Comparison of ENCODE assay signal across 10 mouse cellular contexts in the genomic region with DNA sequence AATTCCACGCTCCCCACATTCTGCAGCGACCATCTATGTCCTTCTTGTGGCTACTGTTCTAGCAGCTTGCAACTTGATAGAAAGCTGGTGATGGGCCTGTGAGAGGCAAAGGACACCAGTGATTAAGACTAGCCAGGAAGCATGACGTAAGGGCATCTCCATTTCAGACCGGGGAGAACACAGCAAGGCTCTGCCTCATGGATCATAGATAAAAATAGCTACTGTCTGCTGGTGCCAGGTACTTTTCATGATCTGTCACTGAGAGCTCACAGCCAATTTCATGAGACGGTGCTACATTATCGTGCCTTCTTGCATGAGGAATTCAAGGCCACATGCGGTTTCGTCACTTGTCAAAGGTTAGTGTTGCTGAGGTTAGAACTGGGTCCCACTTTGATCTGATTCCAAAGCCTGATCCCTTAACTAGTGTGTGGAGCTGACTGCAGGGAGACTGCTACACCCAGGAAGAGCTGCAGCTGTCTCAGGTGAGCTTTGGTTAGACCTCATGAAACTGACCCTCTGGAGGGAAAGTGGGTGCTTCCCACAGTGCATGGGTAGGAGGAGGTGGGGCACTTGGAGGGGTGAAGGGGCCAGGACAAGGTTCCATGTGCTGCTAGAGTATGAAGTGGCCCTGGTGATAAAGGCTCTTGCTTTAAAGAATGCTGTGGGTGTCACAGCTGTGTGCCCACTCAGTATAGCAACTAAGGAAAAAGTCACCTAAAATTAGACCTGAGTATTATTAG.
A peak's percentile ranks its signal among the peaks of the same experiment; 100 is the strongest.
DNase-seq lines count a peak whose midpoint lies in the region; ATAC-seq lines count a peak whose summit lies in the region.
"Had no signal": no experiment of that assay in that cellular context is flagged by ENCODE, and none has a peak within 500 bp of the region (broad histone marks: within the 10 kb centered on the region; RNA-seq: fewer than 3 reads in every experiment).

No protein-coding gene starts in this region.

- 85% methylated on average over 8 of the region's 8 CpGs for WGBS in midbrain, embryonic 14.5 days

- peak; percentile 1 for DNase-seq in cerebellum, adult 8-10 months
- DNase-seq in cerebellum, adult 11 months = no peak
- DNase-seq in NIH3T3 (ENCODE audit: low read depth) = peak; percentile 74
- DNase-seq in gastrocnemius, postnatal 14 days = peak; percentile 44
- peak; percentile 37 for DNase-seq in heart, postnatal 25 days (ENCODE audit: low spot score)
- no peak for DNase-seq in c-Kit-positive CD71-positive TER-119-positive erythroid progenitor cells, embryonic 14.5 days (ENCODE audit: low spot score)
- no peak for DNase-seq in midbrain, embryonic 14.5 days

- H3K4me3 ChIP-seq in midbrain, embryonic 14.5 days (replicated peaks; ENCODE audit: low read depth, low read length) = no peak overlapping the region
- H3K4me3 ChIP-seq: embryonic facial prominence, embryonic 12.5 days; lung, embryonic 15.5 days had no signal

- no peak overlapping the region for H3K9ac ChIP-seq in midbrain, embryonic 14.5 days (replicated peaks; ENCODE audit: low read length)
- H3K9ac ChIP-seq: embryonic facial prominence, embryonic 12.5 days; lung, embryonic 15.5 days had no signal

- intact Hi-C loops in gastrocnemius, postnatal 14 days (cut with DNase I; ENCODE audit: low total_unique reads) = no loop called here
- intact Hi-C loops in heart, postnatal 25 days (cut with DNase I) = no loop called here

- no peaks in the 10 kb centered on the region for H3K4me1 ChIP-seq in midbrain, embryonic 14.5 days (ENCODE audit: control insufficient read depth, insufficient read depth, low read length)
- H3K4me1 ChIP-seq: embryonic facial prominence, embryonic 12.5 days had no signal

- no peak for ATAC-seq in erythroid progenitor cell, adult 5-6 weeks (replicated peaks; ENCODE audit: low FRiP score, poor library complexity, severe bottlenecking)
- ATAC-seq in midbrain, embryonic 14.5 days (ENCODE audit: low FRiP score, low TSS enrichment) = no peak

- no peaks in the 10 kb centered on the region for H3K36me3 ChIP-seq in midbrain, embryonic 14.5 days (ENCODE audit: control insufficient read depth, insufficient read depth, low read length)
- H3K36me3 ChIP-seq: embryonic facial prominence, embryonic 12.5 days; lung, embryonic 15.5 days had no signal

- H3K9me3 ChIP-seq in midbrain, embryonic 14.5 days (ENCODE audit: control insufficient read depth, low read length) = no peaks in the 10 kb centered on the region
- H3K9me3 ChIP-seq: embryonic facial prominence, embryonic 12.5 days; lung, embryonic 15.5 days had no signal

- no peaks in the 10 kb centered on the region for H3K27me3 ChIP-seq in midbrain, embryonic 14.5 days (ENCODE audit: control insufficient read depth, insufficient read depth, low read length)
- H3K27me3 ChIP-seq: embryonic facial prominence, embryonic 12.5 days; lung, embryonic 15.5 days had no signal

- H3K27ac ChIP-seq in midbrain, embryonic 14.5 days (replicated peaks; ENCODE audit: low read depth, low read length) = no peak overlapping the region
- H3K27ac ChIP-seq: embryonic facial prominence, embryonic 12.5 days; lung, embryonic 15.5 days had no signal

- H3K4me2 ChIP-seq in midbrain, embryonic 14.5 days (ENCODE audit: low read length) = no peak overlapping the region
- H3K4me2 ChIP-seq: embryonic facial prominence, embryonic 12.5 days; lung, embryonic 15.5 days had no signal

Comparison
In these comparisons a context has a peak if more than half of its experiments do, and no peak if none do; other contexts are left out.
1. DNase-seq: peak in cerebellum, adult 8-10 months (single experiment), NIH3T3 (single experiment), gastrocnemius, postnatal 14 days (single experiment) and heart, postnatal 25 days (single experiment); none in cerebellum, adult 11 months (single experiment), c-Kit-positive CD71-positive TER-119-positive erythroid progenitor cells, embryonic 14.5 days (single experiment) and midbrain, embryonic 14.5 days (single experiment).